Mouse (Mus musculus): ENCODE results near the gene Epc2. TPM values are rescaled to one million over a fixed set of nuclear protein-coding genes. Genes with fewer than 3 reads are reported as not detected.
"Not testable (repeated sequence)": the region's sequence is repeated elsewhere in the genome, so short reads cannot be mapped to it uniquely, and the experiment has no call there.

The Epc2 gene
- total RNA-seq, 2 experiments from 2014 or later: 36.2 to 43.7 TPM

GRCm38 (mm10) chr2:49471641-49472355 is 20.5 kb downstream of the Epc2 start:
- no peak for ATAC-seq (ENCODE audit: poor library complexity, severe bottlenecking)

DNA sequence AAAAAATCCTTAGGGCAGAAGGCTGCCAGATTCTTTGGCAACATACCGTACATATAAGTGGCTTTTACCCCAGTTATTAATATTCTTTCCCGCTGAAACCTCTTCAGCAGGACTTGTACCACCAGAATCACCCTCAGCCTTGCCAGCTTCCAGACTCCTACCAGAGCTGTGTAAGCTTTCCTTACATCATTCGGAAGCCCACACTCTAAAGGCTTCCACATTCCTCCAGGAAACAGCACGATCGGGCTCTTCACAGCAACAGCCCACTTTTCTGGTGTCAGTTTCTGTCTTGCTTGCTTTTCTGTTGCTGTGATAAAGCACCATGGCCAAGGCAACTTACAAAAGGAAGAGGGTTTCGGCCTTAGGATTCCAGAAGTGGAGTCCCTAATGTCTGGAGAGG is 21.2 kb downstream of the Epc2 start:
- ATAC-seq (ENCODE audit: poor library complexity, severe bottlenecking): no peak

DNA sequence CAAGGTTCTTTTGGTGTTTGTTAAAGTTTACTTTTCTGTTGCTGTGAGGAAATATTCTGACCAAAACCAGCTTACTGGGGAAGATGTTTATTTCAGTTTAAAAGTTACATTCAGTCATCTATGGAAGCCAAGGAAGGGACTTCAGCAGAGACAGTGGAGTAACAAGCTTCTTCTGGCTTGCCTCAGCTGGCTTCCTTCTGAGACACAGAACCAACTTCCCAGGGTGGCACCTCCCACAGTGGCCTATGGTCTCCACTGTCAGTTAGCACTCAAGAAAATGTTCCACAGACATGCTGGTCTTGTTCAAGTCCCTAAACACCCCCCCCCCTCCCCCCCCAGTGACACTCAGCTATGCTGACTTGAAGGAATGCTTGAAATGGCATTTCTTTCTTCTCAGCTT is 30.9 kb downstream of the Epc2 start:
- no peak for ATAC-seq (ENCODE audit: poor library complexity, severe bottlenecking)

GRCm38 (mm10) chr2:49483382-49483781 is 32.1 kb downstream of the Epc2 start:
- ATAC-seq (ENCODE audit: poor library complexity, severe bottlenecking): no peak

- no peak for ATAC-seq (ENCODE audit: poor library complexity, severe bottlenecking)
Observed at GRCm38 (mm10) chr2:49501435-49501834, 50.1 kb downstream of the Epc2 start.

GRCm38 (mm10) chr2:49503596-49503995 is 52.3 kb downstream of the Epc2 start:
- ATAC-seq (ENCODE audit: poor library complexity, severe bottlenecking): no peak

GRCm38 (mm10) chr2:49505151-49505550 is 53.9 kb downstream of the Epc2 start:
- ATAC-seq (ENCODE audit: poor library complexity, severe bottlenecking): not testable (repeated sequence)

GRCm38 (mm10) chr2:49510832-49511231 is 59.5 kb downstream of the Epc2 start:
- no peak for ATAC-seq (ENCODE audit: poor library complexity, severe bottlenecking)

DNA sequence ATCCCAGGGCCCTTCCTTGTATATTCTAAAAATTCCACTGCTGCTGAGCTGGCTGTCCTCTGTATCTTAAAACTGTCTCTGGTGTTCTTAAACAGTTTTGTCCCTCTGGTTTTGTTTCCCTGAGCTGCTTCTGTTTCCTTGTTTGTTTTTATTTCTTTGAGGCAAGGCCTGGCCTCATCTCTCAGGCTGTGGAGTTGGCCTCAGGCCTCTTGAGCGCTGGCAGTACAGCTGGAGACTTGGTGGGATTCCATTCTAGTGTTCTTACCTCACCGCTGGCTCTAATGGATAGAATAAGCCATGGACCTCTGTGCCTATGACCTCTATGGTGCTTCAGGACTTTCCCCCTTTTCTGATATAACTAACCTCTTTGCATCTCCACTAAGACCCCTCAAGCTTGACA is 64.7 kb downstream of the Epc2 start:
- no peak for ATAC-seq (ENCODE audit: poor library complexity, severe bottlenecking)

DNA sequence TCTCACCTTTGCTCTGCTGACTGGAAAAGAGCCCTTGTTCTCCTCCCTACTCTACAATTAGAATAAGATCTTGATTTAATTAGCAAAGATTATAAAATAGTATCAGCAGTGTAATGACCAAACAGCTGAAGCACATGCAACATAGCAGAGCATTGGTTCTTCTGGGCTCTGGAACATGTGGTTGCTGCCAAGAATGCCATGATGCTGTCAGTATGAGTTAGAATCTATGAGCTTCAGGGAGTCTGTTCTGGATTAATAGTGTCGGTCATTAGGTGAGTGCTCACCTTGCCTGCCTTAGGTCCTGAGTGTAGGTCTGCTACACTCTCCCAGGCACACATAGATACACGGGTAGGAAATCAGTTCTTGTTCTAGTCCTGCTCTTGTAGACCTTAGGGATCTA is 69.1 kb downstream of the Epc2 start:
- no peak for ATAC-seq (ENCODE audit: poor library complexity, severe bottlenecking)

DNA sequence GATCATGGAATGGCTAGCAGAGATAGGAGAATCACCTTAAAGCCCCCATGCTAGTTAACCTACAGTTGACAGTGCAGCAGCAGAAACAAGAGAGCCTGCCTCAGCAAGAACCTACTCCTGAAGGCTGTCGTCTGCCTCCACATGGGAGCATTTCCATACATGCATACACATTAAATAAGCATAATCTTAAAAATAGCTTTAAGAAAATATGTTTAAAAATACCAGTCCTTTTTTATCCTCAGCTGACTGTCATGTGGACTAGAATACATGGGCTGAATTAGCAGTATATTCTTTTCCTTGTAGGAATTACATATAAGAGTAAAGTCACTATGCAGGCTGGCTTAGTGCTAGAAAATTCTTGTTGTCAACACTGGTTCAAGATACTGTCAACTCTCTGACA is 69.7 kb downstream of the Epc2 start:
- ATAC-seq (ENCODE audit: poor library complexity, severe bottlenecking): no peak

DNA sequence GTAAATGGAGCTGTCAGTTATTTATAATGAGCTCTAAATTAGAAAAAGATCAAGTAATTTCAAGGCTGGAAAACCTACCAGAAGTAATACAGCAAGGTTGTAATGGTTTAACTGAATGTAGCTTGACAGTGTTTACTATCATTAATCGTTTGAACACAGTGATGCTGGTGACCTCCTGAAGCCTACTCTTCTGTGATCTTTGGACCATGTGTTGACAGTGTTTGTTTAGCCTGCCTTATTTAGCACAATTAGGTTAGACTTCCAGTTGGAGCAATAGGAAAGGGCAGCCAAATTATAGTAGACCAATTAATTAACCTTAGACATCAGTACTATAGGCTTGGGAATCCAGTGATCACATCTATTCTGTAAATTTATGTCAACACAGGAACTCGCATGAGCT is 70.3 kb downstream of the Epc2 start:
- no peak for ATAC-seq (ENCODE audit: poor library complexity, severe bottlenecking)

DNA sequence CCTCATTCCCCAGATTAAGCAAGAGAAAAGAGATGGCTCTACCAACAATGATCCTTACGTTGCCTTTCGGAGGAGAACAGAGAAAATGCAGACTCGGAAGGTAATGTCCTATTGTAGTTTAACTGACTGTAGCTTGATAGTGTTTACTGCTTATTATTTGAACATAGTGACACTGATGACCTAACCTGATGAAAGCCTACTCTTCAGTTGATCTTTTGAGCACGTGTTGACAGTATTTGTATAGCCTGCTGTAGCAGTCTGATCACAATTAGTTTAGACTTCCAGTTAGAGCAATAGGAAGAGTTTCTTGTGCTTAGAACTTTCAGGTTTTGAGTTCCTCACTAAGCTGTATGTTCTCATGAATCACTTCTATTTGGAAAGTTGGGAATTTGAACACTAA is 71.3 kb downstream of the Epc2 start:
- no peak for ATAC-seq (ENCODE audit: poor library complexity, severe bottlenecking)

GRCm38 (mm10) chr2:49537147-49537546 is 85.9 kb downstream of the Epc2 start:
- no peak for ATAC-seq (ENCODE audit: poor library complexity, severe bottlenecking)

GRCm38 (mm10) chr2:49538056-49538455 is 86.8 kb downstream of the Epc2 start:
- no peak for ATAC-seq (ENCODE audit: poor library complexity, severe bottlenecking)

DNA sequence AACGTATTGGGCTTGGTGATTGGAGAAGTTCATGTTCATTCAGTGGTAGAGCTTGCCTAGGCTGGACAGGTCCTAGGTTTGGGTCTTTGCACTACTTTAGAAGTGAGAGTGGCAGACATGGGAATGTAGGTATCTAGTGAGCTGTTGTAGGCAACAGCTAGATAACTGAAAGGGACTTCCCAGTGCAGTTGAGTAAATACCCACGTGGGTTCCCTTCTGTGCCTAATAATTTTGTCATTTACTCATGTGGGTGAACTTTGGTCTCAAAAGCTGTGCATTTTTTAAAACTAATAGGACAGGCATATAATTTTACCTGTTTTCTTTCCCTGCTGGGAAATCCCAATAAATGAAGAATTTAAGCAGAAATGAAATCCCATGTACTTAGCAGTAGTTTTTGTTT is 88.5 kb downstream of the Epc2 start:
- ATAC-seq (ENCODE audit: poor library complexity, severe bottlenecking): no peak

- ATAC-seq (ENCODE audit: poor library complexity, severe bottlenecking): no peak
Observed at GRCm38 (mm10) chr2:49547813-49548212, 96.5 kb downstream of the Epc2 start.

- ATAC-seq (ENCODE audit: poor library complexity, severe bottlenecking): no peak
Observed at GRCm38 (mm10) chr2:49548492-49548891, 97.2 kb downstream of the Epc2 start.

- ATAC-seq (ENCODE audit: poor library complexity, severe bottlenecking): no peak
Observed at GRCm38 (mm10) chr2:49553096-49553495, 101.8 kb downstream of the Epc2 start.

DNA sequence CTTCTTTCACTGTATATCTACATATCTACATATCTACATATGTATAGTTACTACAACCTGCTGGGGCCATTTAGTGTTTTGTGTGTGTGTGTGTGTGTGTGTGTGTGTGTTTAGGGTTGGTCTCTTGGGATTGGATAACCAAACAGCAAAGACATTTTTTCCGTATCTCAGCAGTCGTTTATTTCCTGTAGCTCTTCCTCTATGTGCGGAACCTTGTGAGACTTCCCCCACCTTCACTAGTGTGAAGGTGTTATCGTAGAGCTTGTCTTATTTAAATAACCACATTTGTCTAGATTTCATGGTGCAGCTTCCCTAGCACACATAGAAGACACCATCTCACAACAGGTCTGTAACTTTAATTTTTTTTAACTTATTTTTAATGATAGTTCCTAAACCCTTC is 106.1 kb downstream of the Epc2 start:
- no peak for ATAC-seq (ENCODE audit: poor library complexity, severe bottlenecking)

DNA sequence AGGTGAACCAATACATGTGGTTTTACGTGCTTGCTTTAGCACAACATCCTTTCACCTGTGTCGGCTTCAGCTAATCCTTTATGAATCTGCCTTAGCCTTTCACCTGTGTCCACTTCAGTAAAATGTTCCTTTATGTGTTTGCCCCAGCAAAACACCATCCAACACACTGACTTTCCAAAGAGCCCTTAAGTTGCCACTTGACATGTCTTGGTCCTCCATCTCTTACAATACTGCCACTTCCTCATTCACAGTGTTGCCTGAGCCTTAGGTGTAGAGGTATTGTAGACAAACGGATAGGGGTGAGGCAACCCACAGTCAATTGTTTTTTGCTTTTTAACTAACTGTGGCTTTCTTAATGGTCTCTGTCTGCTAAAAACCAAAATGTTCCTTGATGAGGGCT is 107.1 kb downstream of the Epc2 start:
- ATAC-seq (ENCODE audit: poor library complexity, severe bottlenecking): no peak

DNA sequence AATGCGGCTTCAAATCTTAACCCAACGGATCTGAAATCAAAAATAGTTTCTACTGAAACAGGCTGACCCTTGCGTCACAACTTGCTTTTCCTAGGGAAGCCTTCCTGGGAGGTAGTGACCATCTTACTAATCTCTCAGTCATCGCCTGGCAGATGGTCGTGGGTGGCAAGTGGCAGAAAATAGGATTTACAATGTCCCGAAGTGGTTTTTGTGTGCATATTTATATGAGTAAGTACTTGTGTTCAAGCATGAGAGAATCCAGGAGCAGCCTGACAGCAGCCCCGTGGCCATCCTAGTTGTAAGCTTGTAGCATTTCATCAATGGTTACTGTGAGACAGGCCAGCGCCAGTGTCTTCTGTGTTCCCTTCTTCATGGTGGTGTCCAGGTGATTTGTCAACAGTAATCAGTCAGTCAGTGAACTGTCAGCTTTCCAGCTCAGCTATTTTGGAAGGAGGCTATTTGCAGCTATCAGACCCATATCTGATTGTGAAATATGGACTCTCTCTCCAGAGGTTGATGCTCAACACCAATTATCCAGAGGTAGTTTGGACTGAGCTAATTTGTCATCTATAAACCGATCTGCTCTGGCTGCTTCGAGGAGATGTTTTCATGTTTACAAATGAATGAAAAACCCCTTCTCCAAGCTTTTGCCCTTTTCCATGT is 111.5 kb downstream of the Epc2 start:
- ATAC-seq (ENCODE audit: poor library complexity, severe bottlenecking): no peak

All from megakaryocyte, adult 5-6 weeks (primary cell).